Mouse (Mus musculus) granulocyte monocyte progenitor cell, adult 5-6 weeks (primary cell): ENCODE measurements around the gene Capn9. TPM values are rescaled to one million over a fixed set of nuclear protein-coding genes. Genes with fewer than 3 reads are reported as not detected.

ENCODE experiments used
- ATAC-seq: replicated peaks from 2 replicates; pipeline ENCODE4 v1.8.0; 2016; ENCODE audit warnings: mild to moderate bottlenecking, moderate TSS enrichment, inconsistent platforms; ENCODE audit not compliant: poor library complexity, severe bottlenecking
- total RNA-seq, 2 experiments: library from RNA; stranded (forward) in 1 of 2; stranded (reverse) in 1 of 2; fragments of 200-712, 200-1000 nt in 1 of 2; fragments of >200 nt in 1 of 2; fragmentation: Nextera tagmentation in 1 of 2; gene quantifications; 2 replicates each; pipeline ENCODE4 v1.2.3; 2014 to 2017

The Capn9 gene
- total RNA-seq, 2 experiments from 2014 or later: not detected

- ATAC-seq: no peak
Observed at GRCm38 (mm10) chr8:124569593-124569992, 6.3 kb upstream of the Capn9 start, which contains the start of gene Agt. Gene Agt, minus strand, starts transcription at chr8:124569706.

- no peak for ATAC-seq
Observed at GRCm38 (mm10) chr8:124571732-124572429, 4.0 kb upstream of the Capn9 start.

GRCm38 (mm10) chr8:124572430-124572775, 3.5 kb upstream of the Capn9 start:
- no peak for ATAC-seq

GRCm38 (mm10) chr8:124573552-124574340, 2.2 kb upstream of the Capn9 start:
- ATAC-seq: peak; percentile 88

- ATAC-seq: no peak
Observed at GRCm38 (mm10) chr8:124576751-124577150, 840 bp downstream of the Capn9 start.

GRCm38 (mm10) chr8:124585718-124586425, 10.0 kb downstream of the Capn9 start:
- no peak for ATAC-seq

- no peak for ATAC-seq
Observed at GRCm38 (mm10) chr8:124586556-124586955, 10.6 kb downstream of the Capn9 start.

- no peak for ATAC-seq
Observed at GRCm38 (mm10) chr8:124589393-124589792, 13.5 kb downstream of the Capn9 start.

GRCm38 (mm10) chr8:124604066-124604465, 28.2 kb downstream of the Capn9 start:
- ATAC-seq: no peak

GRCm38 (mm10) chr8:124608239-124608971, 32.5 kb downstream of the Capn9 start:
- peak; percentile 53; the same call in 1 of the 2 replicates for ATAC-seq

GRCm38 (mm10) chr8:124608972-124609353, 33.1 kb downstream of the Capn9 start:
- ATAC-seq: no peak

- ATAC-seq: no peak
Observed at GRCm38 (mm10) chr8:124614325-124614724, 38.4 kb downstream of the Capn9 start.

GRCm38 (mm10) chr8:124617266-124617869, 41.5 kb downstream of the Capn9 start:
- ATAC-seq: peak; percentile 76

GRCm38 (mm10) chr8:124618252-124618651, 42.3 kb downstream of the Capn9 start:
- ATAC-seq: peak; percentile 73

GRCm38 (mm10) chr8:124621255-124621654, 45.3 kb downstream of the Capn9 start:
- no peak for ATAC-seq

- ATAC-seq: no peak
Observed at GRCm38 (mm10) chr8:124626251-124626650, 50.3 kb downstream of the Capn9 start.

- no peak for ATAC-seq
Observed at GRCm38 (mm10) chr8:124630489-124630888, 54.6 kb downstream of the Capn9 start.

- ATAC-seq: no peak
Observed at GRCm38 (mm10) chr8:124630891-124631290, 55.0 kb downstream of the Capn9 start.

GRCm38 (mm10) chr8:124631966-124632365, 56.1 kb downstream of the Capn9 start:
- ATAC-seq: no peak
